Mouse (Mus musculus) activated CD4-positive, CD25-positive, alpha-beta regulatory T cell (primary cell): ENCODE data around the gene Olfr642. TPM values are rescaled to one million over a fixed set of nuclear protein-coding genes. Genes with fewer than 3 reads are reported as not detected.

ENCODE experiments used
- polyA plus RNA-seq, 2 experiments: library from polyadenylated mRNA; unstranded; fragments of 100-300 nt; shearing (Covaris generic); gene quantifications; one replicate each; pipeline ENCODE4 v1.2.1; 2017

Gene Olfr642
- under 1 TPM in 1 of 2 experiments, not detected in 1; 0.05 TPM for polyA plus RNA-seq

GRCm38 (mm10) chr7:104052566-104052965 lies at the start of gene Olfr642:
Gene Olfr642, minus strand, starts transcription at chr7:104052666.

GRCm38 (mm10) chr7:104085365-104085764 lies 32.9 kb upstream of the Olfr642 start, which contains the start of gene Olfr645:
Gene Olfr645, minus strand, starts transcription at chr7:104085465.

GRCm38 (mm10) chr7:104071769-104072168 lies 19.3 kb upstream of the Olfr642 start, which contains the start of gene Olfr644:
Gene Olfr644, minus strand, starts transcription at chr7:104071869.

GRCm38 (mm10) chr7:104061345-104061744 lies 8.9 kb upstream of the Olfr642 start, which contains the start of gene 4930516K23Rik:
Gene 4930516K23Rik, minus strand, starts transcription at chr7:104061445.

GRCm38 (mm10) chr7:104035145-104035544 lies 17.3 kb downstream of the Olfr642 start, which contains the start of gene Olfr641:
Gene Olfr641, plus strand, starts transcription at chr7:104035445.

GRCm38 (mm10) chr7:104025473-104025872 lies 27.0 kb downstream of the Olfr642 start, which contains the start of gene Olfr640:
Gene Olfr640, minus strand, starts transcription at chr7:104025573.

GRCm38 (mm10) chr7:104017203-104017602 lies 35.3 kb downstream of the Olfr642 start, which contains the start of gene Olfr639:
Gene Olfr639, minus strand, starts transcription at chr7:104017303.

GRCm38 (mm10) chr7:103998446-103998845 lies 54.0 kb downstream of the Olfr642 start, which contains the start of gene Olfr638:
Gene Olfr638, plus strand, starts transcription at chr7:103998746.

Other genes with a start within 250 kb of the Olfr642 start
- gene Hbb-bt, start 238.7 kb downstream of the Olfr642 start, polyA plus RNA-seq: 10 to 100 TPM; 63.1 to 67.8 TPM
- 100 to 1,000 TPM; 302 to 371 TPM for gene Hbb-bs, start 224.6 kb downstream of the Olfr642 start, polyA plus RNA-seq
- not detected for gene Hbb-bh2, start 212.1 kb downstream of the Olfr642 start, polyA plus RNA-seq
- gene Hbb-bh1, start 209.5 kb downstream of the Olfr642 start, polyA plus RNA-seq: not detected
- gene Hbb-y, start 199.4 kb downstream of the Olfr642 start, polyA plus RNA-seq: not detected
- gene Olfr66, start 166.4 kb downstream of the Olfr642 start, polyA plus RNA-seq: not detected
- not detected for gene Olfr64, start 158.2 kb downstream of the Olfr642 start, polyA plus RNA-seq
- gene Olfr65, start 149.2 kb downstream of the Olfr642 start, polyA plus RNA-seq: not detected
- not detected for gene Olfr631, start 123.8 kb downstream of the Olfr642 start, polyA plus RNA-seq
- not detected for gene Olfr632, start 118.3 kb downstream of the Olfr642 start, polyA plus RNA-seq
- gene Olfr633, start 108.2 kb downstream of the Olfr642 start, polyA plus RNA-seq: not detected
- gene Olfr635, start 81.5 kb downstream of the Olfr642 start, polyA plus RNA-seq: under 1 TPM in 1 of 2 experiments, not detected in 1; 0.04 TPM
- not detected for gene Olfr638, start 53.9 kb downstream of the Olfr642 start, polyA plus RNA-seq
- gene Olfr639, start 35.4 kb downstream of the Olfr642 start, polyA plus RNA-seq: under 1 TPM; 0.04 TPM
- not detected for gene Olfr640, start 27.1 kb downstream of the Olfr642 start, polyA plus RNA-seq
- gene Olfr641, start 17.2 kb downstream of the Olfr642 start, polyA plus RNA-seq: not detected
- under 1 TPM in 1 of 2 experiments, not detected in 1; 0.18 TPM for gene 4930516K23Rik, start 8.8 kb upstream of the Olfr642 start, polyA plus RNA-seq
- gene Olfr644, start 19.2 kb upstream of the Olfr642 start, polyA plus RNA-seq: not detected
- not detected for gene Olfr645, start 32.8 kb upstream of the Olfr642 start, polyA plus RNA-seq
- not detected for gene Olfr646, start 52.2 kb upstream of the Olfr642 start, polyA plus RNA-seq
- gene Ubqln5, start 77.2 kb upstream of the Olfr642 start, polyA plus RNA-seq: not detected
- gene Olfr643, start 84.7 kb upstream of the Olfr642 start, polyA plus RNA-seq: not detected
- not detected for gene Ubqln3, start 90.6 kb upstream of the Olfr642 start, polyA plus RNA-seq
- under 1 TPM in 1 of 2 experiments, not detected in 1; 0.57 TPM for gene Ubqlnl, start 97.9 kb upstream of the Olfr642 start, polyA plus RNA-seq
- gene Olfm5, start 112.2 kb upstream of the Olfr642 start, polyA plus RNA-seq: not detected
- under 1 TPM in 1 of 2 experiments, not detected in 1; 0.10 TPM for gene Olfr648, start 130.7 kb upstream of the Olfr642 start, polyA plus RNA-seq
- gene Olfr649, start 143.3 kb upstream of the Olfr642 start, polyA plus RNA-seq: not detected
- gene Trim6, start 166.1 kb upstream of the Olfr642 start, polyA plus RNA-seq: 1 to 10 TPM; 1.9 to 2.3 TPM
- gene Trim34a, start 191.8 kb upstream of the Olfr642 start, polyA plus RNA-seq: 10 to 100 TPM; 37.5 to 46.9 TPM
- gene Trim5, start 235.4 kb upstream of the Olfr642 start, polyA plus RNA-seq: 10 to 100 TPM; 26.9 to 27.7 TPM